Mouse (Mus musculus): ENCODE measurements at regions not wholly inside any gene's neighbourhood (a gene's known extent, or its start where the extent isn't known, plus 50 kb on each side); places are given as distances from the start of the nearest gene placed in this dataset.
A peak's percentile ranks its signal among the peaks of the same experiment; 100 is the strongest.
"Not testable (repeated sequence)": the region's sequence is repeated elsewhere in the genome, so short reads cannot be mapped to it uniquely, and the experiment has no call there.

DNA sequence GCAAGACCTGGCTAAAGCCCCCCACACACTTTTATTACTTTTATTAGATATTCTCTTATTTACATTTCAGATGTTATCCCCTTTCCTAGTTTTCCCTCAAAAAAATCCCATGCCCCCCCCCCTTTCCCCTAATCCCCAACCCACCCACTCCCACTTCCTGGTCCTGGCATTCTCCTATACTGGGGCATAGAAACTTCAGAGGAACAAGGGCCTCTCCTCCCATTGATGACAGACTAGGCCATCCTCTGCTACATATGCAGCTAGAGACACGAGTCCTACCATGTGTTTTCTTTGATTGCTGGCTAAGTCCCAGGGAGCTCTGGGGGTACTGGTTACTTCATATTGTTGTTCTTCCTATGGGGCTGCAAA lies 116.8 kb downstream of the Rfpl4b start:
- not testable (repeated sequence) for DNase-seq (ENCODE audit: low spot score)

GRCm38 (mm10) chr10:38703954-38704761 lies 117.4 kb downstream of the Rfpl4b start:
- no peak for DNase-seq (ENCODE audit: low spot score)

DNA sequence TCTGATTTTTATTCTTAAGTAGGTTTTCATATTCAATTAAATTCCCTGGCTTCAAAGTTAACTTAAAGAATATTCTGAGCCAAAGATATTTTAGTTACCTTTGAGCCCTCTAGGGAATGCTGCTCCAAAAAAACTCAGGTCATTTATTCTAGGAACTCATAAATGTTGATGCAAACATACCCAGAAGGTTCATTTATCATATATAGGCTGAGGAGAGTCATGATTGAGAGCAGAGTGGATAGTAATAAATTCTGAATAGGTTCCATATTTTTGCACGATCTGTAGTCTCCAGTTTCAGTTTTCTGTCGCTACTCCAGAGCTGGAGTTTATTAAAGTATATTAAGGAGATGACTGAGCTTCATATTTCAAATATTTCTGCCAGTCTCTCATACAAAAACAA lies 144.1 kb downstream of the Rfpl4b start:
- DNase-seq (ENCODE audit: low spot score), result no peak

DNA sequence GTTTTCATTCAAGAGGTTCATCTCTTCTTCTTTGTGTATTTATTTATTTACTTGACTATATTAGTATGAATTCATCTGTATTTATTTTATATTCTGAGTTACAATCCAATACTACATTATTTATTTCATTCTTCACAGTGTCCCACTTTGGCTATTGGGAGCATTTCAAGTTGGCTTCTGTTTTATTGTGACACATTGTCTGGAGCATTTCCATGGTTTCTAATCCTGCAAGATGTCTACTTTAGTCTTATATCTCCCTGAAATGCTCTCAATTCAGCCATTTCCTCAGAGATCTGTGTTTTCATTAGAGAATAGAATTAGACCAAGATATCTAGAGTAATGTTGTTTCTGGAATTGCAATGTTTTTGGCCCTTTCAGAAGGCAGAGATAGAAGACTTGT lies 153.0 kb downstream of the Rfpl4b start:
- no peak for DNase-seq (ENCODE audit: low spot score)

- no peak for DNase-seq (ENCODE audit: low spot score)
Observed at GRCm38 (mm10) chr10:38667841-38668240, 153.7 kb downstream of the Rfpl4b start.

GRCm38 (mm10) chr10:38635695-38636094 lies 185.9 kb downstream of the Rfpl4b start:
- DNase-seq (ENCODE audit: low spot score), result no peak

DNA sequence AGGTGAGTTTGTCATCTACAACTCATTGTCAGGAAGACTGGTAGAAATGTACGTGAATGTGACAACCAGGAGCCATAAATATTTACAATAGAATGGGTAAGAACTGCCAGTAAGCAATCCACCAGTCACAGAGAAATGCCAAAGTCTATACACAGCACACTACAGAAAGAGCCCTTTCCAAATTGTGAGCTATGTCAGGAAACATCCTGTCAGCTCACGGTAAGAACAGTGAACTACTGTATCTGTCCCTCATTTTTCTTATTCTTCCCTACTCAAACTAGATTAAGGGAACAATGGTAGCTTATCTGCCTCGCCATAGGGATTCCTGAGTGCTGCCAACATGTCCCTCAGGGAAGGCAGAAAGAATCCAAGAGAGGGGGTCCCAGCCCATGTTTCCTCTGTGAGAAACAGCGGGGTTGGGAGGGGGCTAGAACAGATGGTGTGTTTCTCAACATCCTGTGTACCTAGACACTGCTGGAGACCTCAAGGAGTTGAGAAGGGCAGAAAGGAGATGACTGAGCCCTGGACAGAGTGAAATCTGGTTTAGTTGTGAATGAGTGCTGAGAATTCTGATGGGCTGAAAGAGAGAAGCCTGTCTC lies 191.6 kb downstream of the Rfpl4b start:
- DNase-seq (ENCODE audit: low spot score), result no peak

DNA sequence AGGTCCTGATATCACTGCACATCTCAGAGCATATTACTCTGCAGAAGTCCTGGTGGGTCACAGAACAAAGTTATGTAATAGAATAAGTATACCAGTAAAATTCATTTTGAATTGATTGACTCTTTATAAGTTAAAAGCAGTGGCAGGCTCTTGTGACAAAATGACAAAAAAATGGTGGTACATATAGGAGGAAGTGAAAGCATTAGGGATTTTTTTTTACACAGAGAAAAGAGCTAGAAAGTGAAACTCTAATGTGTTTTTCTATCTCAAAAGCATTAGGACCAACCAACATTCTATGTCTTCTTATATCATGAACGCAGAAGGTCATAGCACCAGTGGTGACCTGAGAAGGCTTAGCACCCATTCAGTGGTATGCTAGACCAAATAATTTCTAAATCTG lies 198.2 kb downstream of the Rfpl4b start:
- DNase-seq (ENCODE audit: low spot score), result no peak

DNA sequence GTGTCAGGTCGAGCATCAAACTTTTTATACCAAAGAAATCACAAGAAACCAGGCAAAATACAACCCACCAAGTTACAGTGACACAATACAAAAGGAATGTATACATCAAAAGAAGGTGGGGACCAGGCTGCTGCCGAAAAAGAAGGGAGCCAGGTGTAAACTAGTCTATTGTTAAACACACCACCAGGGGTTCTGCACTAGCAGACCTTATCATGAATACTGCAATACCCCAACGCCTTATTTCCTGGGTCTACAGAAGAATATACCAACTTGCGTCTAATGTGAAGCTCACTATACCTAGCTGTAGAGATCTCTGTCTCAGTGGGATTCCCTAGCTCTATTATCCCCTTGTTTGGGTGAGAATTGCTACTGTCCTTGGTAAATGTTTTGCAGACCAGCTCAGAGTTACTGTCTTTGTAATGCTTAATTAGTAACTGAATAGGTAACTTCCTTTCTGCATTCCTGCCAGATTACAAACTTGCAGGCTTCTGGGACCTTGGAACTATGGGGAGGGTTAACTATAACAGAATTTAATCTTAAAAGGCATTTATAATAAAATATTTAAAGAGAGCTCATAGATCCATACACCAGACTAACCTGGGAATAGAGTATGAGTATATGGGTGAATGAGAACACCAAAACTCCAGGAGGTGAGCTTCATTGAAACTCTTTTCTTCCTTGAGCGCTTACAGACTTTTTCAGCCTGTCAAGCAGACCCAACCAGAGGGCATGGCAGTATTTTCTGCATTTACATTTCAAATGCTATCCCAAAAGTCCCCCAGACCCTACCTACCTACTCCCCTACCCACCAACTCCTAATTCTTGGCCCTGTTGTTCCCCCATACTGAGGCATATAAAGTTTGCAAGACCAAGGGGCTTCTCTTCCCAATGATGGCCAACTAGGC lies 211.7 kb downstream of the Rfpl4b start:
- DNase-seq (ENCODE audit: low spot score), result no peak

DNA sequence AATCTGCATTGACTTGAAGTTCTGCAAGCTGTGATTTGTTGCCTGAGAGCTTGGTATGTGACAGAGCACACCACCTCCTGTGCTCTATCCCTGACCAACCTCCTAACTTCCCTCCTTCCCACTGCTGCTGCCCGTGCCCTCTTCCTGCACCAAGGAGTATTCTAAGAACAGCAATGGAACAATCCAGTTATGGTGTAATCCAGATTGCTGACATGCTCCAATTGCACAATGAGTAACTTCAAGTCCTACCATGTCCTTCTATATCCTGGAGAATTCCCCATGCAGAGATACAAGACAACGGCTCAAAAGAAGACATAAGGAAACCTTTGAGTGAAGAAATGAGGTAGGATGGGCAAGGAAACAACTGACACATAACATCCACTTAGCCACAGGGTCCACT lies 235.5 kb downstream of the Rfpl4b start:
- DNase-seq (ENCODE audit: low spot score), result no peak

DNA sequence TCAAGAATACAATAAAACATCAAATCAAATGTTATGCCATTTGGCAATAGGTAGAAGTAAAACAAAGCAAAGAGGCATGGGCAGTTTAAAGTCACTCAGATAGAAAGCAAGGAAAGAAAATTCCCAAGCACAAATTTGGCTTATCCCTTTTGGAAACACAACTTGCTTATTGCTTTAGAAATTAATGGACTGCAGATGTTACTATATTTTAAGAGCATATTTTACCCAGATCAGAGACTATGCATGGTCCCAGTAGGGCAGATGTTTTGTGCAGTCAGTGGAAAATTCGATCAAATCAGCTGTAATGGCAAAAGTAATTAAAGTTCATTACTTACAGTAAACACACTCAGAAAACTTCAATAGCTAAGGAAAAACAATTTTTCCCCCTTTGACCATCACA lies 245.9 kb downstream of the Rfpl4b start:
- DNase-seq (ENCODE audit: low spot score), result no peak

DNA sequence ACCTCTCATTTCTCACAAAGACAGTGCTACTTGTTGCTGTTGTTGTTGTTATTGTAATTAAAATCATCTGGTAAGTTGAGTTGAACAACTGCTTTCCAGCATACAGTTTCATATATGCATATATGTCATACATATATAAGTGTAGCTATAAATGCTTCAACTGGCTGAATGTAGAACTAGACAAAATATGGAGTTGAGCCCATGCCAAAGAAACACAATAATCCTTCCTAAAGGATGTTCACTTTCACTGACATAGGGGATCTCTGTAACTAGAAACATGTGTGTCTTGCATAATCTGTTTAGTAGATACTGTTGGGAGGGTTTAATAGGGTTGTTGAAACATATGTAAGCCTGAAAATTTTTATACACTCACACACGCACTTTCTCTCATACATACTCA lies 247.9 kb downstream of the Rfpl4b start:
- DNase-seq (ENCODE audit: low spot score), result no peak

GRCm38 (mm10) chr10:38573146-38573545 lies 248.4 kb downstream of the Rfpl4b start:
- no peak for DNase-seq (ENCODE audit: low spot score)

DNA sequence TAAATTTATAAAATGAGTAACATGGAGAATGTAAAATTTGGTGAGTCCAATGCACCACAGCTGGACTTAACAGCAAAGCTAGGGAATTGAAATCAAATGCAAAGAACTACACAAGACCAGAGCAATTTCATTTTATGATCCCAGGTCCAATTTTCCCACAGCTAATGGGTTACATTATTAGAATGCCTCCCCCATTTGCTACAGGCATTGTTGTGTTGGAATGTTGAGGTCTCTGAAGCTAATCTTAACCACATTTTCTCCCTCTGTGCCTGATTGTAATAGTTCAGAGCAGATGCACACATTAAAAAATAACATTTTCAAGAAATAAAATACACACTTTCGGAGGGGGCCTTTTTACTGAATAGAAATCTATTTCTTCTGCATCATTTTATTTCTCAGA lies 254.3 kb downstream of the Rfpl4b start:
- DNase-seq (ENCODE audit: low spot score), result no peak

- no peak for DNase-seq (ENCODE audit: low spot score)
Observed at GRCm38 (mm10) chr10:38566361-38566760, 255.2 kb downstream of the Rfpl4b start.

GRCm38 (mm10) chr10:38555040-38555439 lies 266.5 kb downstream of the Rfpl4b start:
- DNase-seq (ENCODE audit: low spot score), result peak; percentile 26

- peak; percentile 18 for DNase-seq (ENCODE audit: low spot score)
Observed at GRCm38 (mm10) chr10:38553688-38554680, 267.6 kb downstream of the Rfpl4b start.

GRCm38 (mm10) chr10:38553326-38553687 lies 268.3 kb downstream of the Rfpl4b start:
- DNase-seq (ENCODE audit: low spot score), result no peak

DNA sequence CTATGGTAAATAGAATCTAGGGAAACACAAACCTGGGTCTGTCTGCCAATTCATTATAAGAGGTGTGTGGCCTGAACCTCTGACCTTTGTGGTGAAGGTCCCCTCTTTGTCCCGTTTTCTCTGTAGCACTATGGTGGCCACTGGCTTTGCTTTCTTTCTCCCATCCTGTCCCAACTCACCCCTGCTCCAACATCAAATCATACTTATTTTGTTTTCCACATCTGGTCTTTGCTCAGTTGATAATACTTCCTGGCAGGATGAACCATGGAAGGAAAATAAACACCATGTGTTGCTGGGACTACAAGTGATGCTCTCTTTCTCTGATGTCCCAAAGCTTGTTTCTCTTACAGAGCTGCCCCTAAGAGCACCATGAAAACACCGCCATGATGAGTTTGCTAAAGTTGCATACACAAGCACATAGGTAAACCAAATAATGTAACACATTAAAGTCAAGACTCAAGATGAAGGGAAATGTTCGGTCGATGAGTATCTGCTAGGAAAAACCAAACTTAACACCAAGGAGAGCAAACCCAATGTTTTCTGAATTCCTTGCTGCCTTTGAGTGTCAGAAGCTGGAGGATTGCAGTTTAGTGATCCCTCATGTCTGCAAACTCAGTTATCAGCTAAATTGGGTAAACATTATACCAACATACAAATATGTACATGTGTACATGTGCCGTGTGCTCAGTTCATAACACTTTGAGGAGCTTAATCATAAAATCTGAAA lies 269.1 kb downstream of the Rfpl4b start:
- no peak for DNase-seq (ENCODE audit: low spot score)

DNA sequence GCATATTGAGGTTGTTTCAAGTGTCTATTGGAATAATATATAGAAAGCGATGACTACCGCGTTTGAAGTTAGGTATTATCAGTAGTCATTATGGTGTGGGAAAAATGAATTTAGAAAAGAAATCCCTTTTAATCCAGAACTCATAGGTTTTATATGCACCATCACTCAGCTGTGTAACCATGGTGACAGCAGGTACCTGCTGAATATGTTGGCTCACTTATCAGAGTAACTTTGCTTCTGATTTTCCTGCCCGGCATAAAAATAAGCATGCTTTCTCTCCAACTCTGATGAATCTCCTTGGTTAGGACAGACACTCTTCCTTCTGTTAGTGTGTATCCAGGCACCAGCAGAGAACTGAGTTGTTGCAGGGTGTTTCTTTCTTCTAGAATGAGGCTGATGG lies 281.5 kb downstream of the Rfpl4b start:
- DNase-seq (ENCODE audit: low spot score), result no peak

GRCm38 (mm10) chr10:38538766-38539165 lies 282.8 kb downstream of the Rfpl4b start:
- no peak for DNase-seq (ENCODE audit: low spot score)
